In genomic region chr8:122644175-122644954, GRCm38 (mm10) we compare ENCODE assay signal across 36 mouse cellular contexts. TPM values are rescaled to one million over a fixed set of nuclear protein-coding genes. Genes with fewer than 3 reads are reported as not detected.
A peak's percentile ranks its signal among the peaks of the same experiment; 100 is the strongest.
DNase-seq lines count a peak whose midpoint lies in the region; ATAC-seq and TF ChIP-seq lines count a peak whose summit lies in the region.
"Had no signal": no experiment of that assay in that cellular context is flagged by ENCODE, and none has a peak within 500 bp of the region (broad histone marks: within the 10 kb centered on the region; RNA-seq: fewer than 3 reads in every experiment).

No protein-coding gene starts in this region.

- ATAC-seq in megakaryocyte, adult 5-6 weeks (ENCODE audit: poor library complexity, severe bottlenecking), result no peak
- no peak for ATAC-seq in hindbrain, postnatal 0 days
- ATAC-seq: activated CD4-positive, CD25-positive, alpha-beta regulatory T cell, adult 4 months; CD4-positive, CD25-positive, alpha-beta regulatory T cell, adult 4 months; forebrain, embryonic 14.5 days; forebrain, postnatal 0 days; intestine, embryonic 15.5 days had no signal

- H3K9ac ChIP-seq in hindbrain, postnatal 0 days (replicated peaks; ENCODE audit: low read length), result no peak overlapping the region
- H3K9ac ChIP-seq: embryonic facial prominence, embryonic 12.5 days; embryonic facial prominence, embryonic 15.5 days; forebrain, postnatal 0 days; heart, embryonic 13.5 days; hindbrain, embryonic 12.5 days; hindbrain, embryonic 15.5 days; intestine, embryonic 15.5 days had no signal

- H3K4me3 ChIP-seq in gastrocnemius, adult 2 months, result peak overlapping the region; percentile 72
- H3K4me3 ChIP-seq in hindbrain, postnatal 0 days (ENCODE audit: low read length), result no peak overlapping the region
- H3K4me3 ChIP-seq: embryonic facial prominence, embryonic 12.5 days; embryonic facial prominence, embryonic 15.5 days; heart, adult 2 months; heart, embryonic 10.5 days; heart, embryonic 13.5 days; hindbrain, embryonic 12.5 days; hindbrain, embryonic 15.5 days; intestine, embryonic 15.5 days had no signal

- 79% methylated on average over 6 of the region's 6 CpGs for WGBS in hindbrain, postnatal 0 days

- DNase-seq in gastrocnemius, adult 2 months, result no peak
- DNase-seq in gastrocnemius, adult 18-20 months (ENCODE audit: low spot score), result no peak
- peak; percentile 54 for DNase-seq in adrenal gland, postnatal 10 days
- peak; percentile 76 to 77 for DNase-seq in adrenal gland, postnatal 36 days
- DNase-seq in kidney, adult 8-10 months, result no peak
- no peak for DNase-seq in hindbrain, postnatal 0 days (ENCODE audit: low spot score)
- DNase-seq: cerebellum, adult 11 months; cerebellum, adult 2 months; cerebellum, adult 9-11 months; cerebellum, postnatal 25 days; forebrain, postnatal 0 days; gastrocnemius, postnatal 10 days; gastrocnemius, postnatal 36 days; heart, adult 2 months; heart, postnatal 14 days; kidney, adult 11 months had no signal

- H3K27ac ChIP-seq in gastrocnemius, adult 2 months, result peak overlapping the region; percentile 89
- H3K27ac ChIP-seq in hindbrain, postnatal 0 days, result no peak overlapping the region
- H3K27ac ChIP-seq: embryonic facial prominence, embryonic 12.5 days; embryonic facial prominence, embryonic 15.5 days; heart, adult 2 months; heart, embryonic 13.5 days; hindbrain, embryonic 12.5 days; hindbrain, embryonic 15.5 days; intestine, embryonic 15.5 days had no signal

- no peaks in the 10 kb centered on the region for H3K9me3 ChIP-seq in hindbrain, postnatal 0 days (ENCODE audit: low read length)
- H3K9me3 ChIP-seq: embryonic facial prominence, embryonic 12.5 days; embryonic facial prominence, embryonic 15.5 days; heart, embryonic 10.5 days; heart, embryonic 13.5 days; hindbrain, embryonic 12.5 days; hindbrain, embryonic 15.5 days; intestine, embryonic 15.5 days had no signal

- 0 out of 2 replicates have a peak, but pooled peaks cover 4% of the 10 kb centered on the region for H3K4me1 ChIP-seq in hindbrain, postnatal 0 days (ENCODE audit: insufficient read depth, low read length)

- no peak for TF ChIP-seq CTCF in gastrocnemius, adult 2 months (IDR thresholded peaks at IDR 0.05)
- no peak for TF ChIP-seq CTCF in hindbrain, postnatal 0 days (IDR thresholded peaks at IDR 0.05; ENCODE audit: low read depth)

- no peaks in the 10 kb centered on the region for H3K27me3 ChIP-seq in hindbrain, postnatal 0 days (ENCODE audit: insufficient read depth, low read length)
- H3K27me3 ChIP-seq: embryonic facial prominence, embryonic 12.5 days; embryonic facial prominence, embryonic 15.5 days; hindbrain, embryonic 12.5 days; hindbrain, embryonic 15.5 days; intestine, embryonic 15.5 days had no signal

- H3K36me3 ChIP-seq in hindbrain, postnatal 0 days (ENCODE audit: insufficient read depth, low read length), result peaks cover 11% of the 10 kb centered on the region
- H3K36me3 ChIP-seq: embryonic facial prominence, embryonic 12.5 days; embryonic facial prominence, embryonic 15.5 days; intestine, embryonic 15.5 days had no signal

- intact Hi-C loops in gastrocnemius, adult 2 months (cut with DNase I), result no loop called here

- H3K4me2 ChIP-seq in hindbrain, postnatal 0 days (ENCODE audit: low read depth, low read length), result no peak overlapping the region
- H3K4me2 ChIP-seq: embryonic facial prominence, embryonic 12.5 days; embryonic facial prominence, embryonic 15.5 days; heart, embryonic 13.5 days; hindbrain, embryonic 12.5 days; hindbrain, embryonic 15.5 days; intestine, embryonic 15.5 days had no signal

RNA-seq across cellular contexts. Expression of gene Pabpn1l, which starts 21.8 kb away (rescaled TPM):
- total RNA-seq in gastrocnemius, adult 2 months (2021), result not detected
- total RNA-seq in gastrocnemius, adult 18-20 months (2021), result not detected
- not detected for total RNA-seq in adrenal gland, postnatal 10 days (2021)
- not detected for total RNA-seq in adrenal gland, postnatal 36 days (2021)
- total RNA-seq in megakaryocyte, adult 5-6 weeks (2015), result 0.27 TPM in 1 of 2 replicates, not detected in the other
- not detected in 2 replicates for total RNA-seq in megakaryocyte, adult 5-6 weeks (2017)
- total RNA-seq in hindbrain, postnatal 0 days (2014; rRNA removed), result not detected in 2 replicates
- not detected in 2 replicates for polyA plus RNA-seq in hindbrain, postnatal 0 days (2015; fragmentation: Nextera tagmentation; extraction: Ambion mirVana)
- total RNA-seq: adrenal gland, adult 18-20 months; common myeloid progenitor, adult 5-6 weeks; ES-E14; forebrain, postnatal 0 days; gastrocnemius, postnatal 10 days; gastrocnemius, postnatal 36 days; granulocyte monocyte progenitor cell, adult 5-6 weeks; hematopoietic stem cell, adult 5-6 weeks had no signal
- polyA plus RNA-seq: activated CD4-positive, CD25-positive, alpha-beta regulatory T cell, adult 4 months; C2C12; CD4-positive, CD25-positive, alpha-beta regulatory T cell, adult 4 months; cerebellum, adult 2 months; embryonic facial prominence, embryonic 12.5 days; forebrain, embryonic 11.5 days; forebrain, embryonic 14.5 days; forebrain, postnatal 0 days; frontal cortex, adult 2 months; heart, embryonic 13.5 days; heart, embryonic 16.5 days; hindbrain, embryonic 12.5 days; hindbrain, embryonic 15.5 days; intestine, embryonic 15.5 days had no signal

RNA-seq across cellular contexts. Expression of gene Trappc2l, which starts 32.9 kb away (rescaled TPM):
- 10 to 100 TPM; 39.3 to 45.5 TPM for total RNA-seq in gastrocnemius, adult 2 months (2021)
- 10 to 100 TPM; 39.9 to 46.1 TPM for total RNA-seq in gastrocnemius, adult 18-20 months (2021)
- total RNA-seq in adrenal gland, postnatal 10 days (2021), result 10 to 100 TPM; 48.9 to 56.5 TPM
- total RNA-seq in adrenal gland, postnatal 36 days (2021), result 10 to 100 TPM; 49.9 to 64.4 TPM
- total RNA-seq in megakaryocyte, adult 5-6 weeks (2015), result 85.8 and 88.2 TPM in 2 replicates
- 33.0 and 37.6 TPM in 2 replicates for total RNA-seq in megakaryocyte, adult 5-6 weeks (2017)
- 7.6 and 11.4 TPM in 2 replicates for total RNA-seq in hindbrain, postnatal 0 days (2014; rRNA removed)
- polyA plus RNA-seq in hindbrain, postnatal 0 days (2015; fragmentation: Nextera tagmentation; extraction: Ambion mirVana), result 117 and 130 TPM in 2 replicates

RNA-seq across cellular contexts. Expression of gene Galns, which starts 33.1 kb away (rescaled TPM):
- total RNA-seq in gastrocnemius, adult 2 months (2021), result 1 to 10 TPM; 1.0 to 1.1 TPM
- total RNA-seq in gastrocnemius, adult 18-20 months (2021), result 1 to 10 TPM; 1.0 to 1.1 TPM
- total RNA-seq in adrenal gland, postnatal 10 days (2021), result 1 to 10 TPM; 8.0 to 8.3 TPM
- total RNA-seq in adrenal gland, postnatal 36 days (2021), result 1 to 10 TPM; 6.0 to 6.8 TPM
- total RNA-seq in megakaryocyte, adult 5-6 weeks (2015), result 52.6 and 53.0 TPM in 2 replicates
- total RNA-seq in megakaryocyte, adult 5-6 weeks (2017), result 57.5 and 63.1 TPM in 2 replicates
- total RNA-seq in hindbrain, postnatal 0 days (2014; rRNA removed), result 12.0 and 14.2 TPM in 2 replicates
- 9.1 and 10.0 TPM in 2 replicates for polyA plus RNA-seq in hindbrain, postnatal 0 days (2015; fragmentation: Nextera tagmentation; extraction: Ambion mirVana)

RNA-seq across cellular contexts. Expression of gene Cbfa2t3, which starts 54.5 kb away (rescaled TPM):
- 10 to 100 TPM; 18.8 to 23.4 TPM for total RNA-seq in gastrocnemius, adult 2 months (2021)
- total RNA-seq in gastrocnemius, adult 18-20 months (2021), result 10 to 100 TPM; 16.1 to 25.9 TPM
- 10 to 100 TPM; 12.0 to 14.3 TPM for total RNA-seq in adrenal gland, postnatal 10 days (2021)
- 10 to 100 TPM in 1 of 2 experiments, 1 to 10 TPM in 1; 8.7 to 13.7 TPM for total RNA-seq in adrenal gland, postnatal 36 days (2021)
- 29.5 and 30.0 TPM in 2 replicates for total RNA-seq in megakaryocyte, adult 5-6 weeks (2015)
- total RNA-seq in megakaryocyte, adult 5-6 weeks (2017), result 25.1 and 26.5 TPM in 2 replicates
- total RNA-seq in hindbrain, postnatal 0 days (2014; rRNA removed), result 9.2 and 10.0 TPM in 2 replicates
- polyA plus RNA-seq in hindbrain, postnatal 0 days (2015; fragmentation: Nextera tagmentation; extraction: Ambion mirVana), result 12.4 and 12.6 TPM in 2 replicates

Comparison
In these comparisons a context has a peak if more than half of its experiments do, and no peak if none do; other contexts are left out.
1. DNase-seq: peak in adrenal gland, postnatal 10 days (single experiment) and adrenal gland, postnatal 36 days (2 of 2); none in gastrocnemius, adult 2 months (single experiment), gastrocnemius, adult 18-20 months (single experiment), kidney, adult 8-10 months (0 of 2) and hindbrain, postnatal 0 days (single experiment).